Mouse (Mus musculus): ENCODE measurements around the gene Med22.
A peak's percentile ranks its signal among the peaks of the same experiment; 100 is the strongest.
"Not testable (repeated sequence)": the region's sequence is repeated elsewhere in the genome, so short reads cannot be mapped to it uniquely, and the experiment has no call there.

The Med22 gene

GRCm38 (mm10) chr2:26915927-26916728 is 5.7 kb upstream of the Med22 start, which contains the start of the genes Surf2 and Surf1:
Gene Surf2 (plus strand): TSS chr2:26916367.
Gene Surf1 (minus strand): TSS chr2:26916530.
- peak; percentile 74 for DNase-seq (ENCODE audit: low spot score)

- no peak for DNase-seq (ENCODE audit: low spot score)
Observed at GRCm38 (mm10) chr2:26914148-26914941, 3.9 kb upstream of the Med22 start.

GRCm38 (mm10) chr2:26913416-26914147 is 3.1 kb upstream of the Med22 start:
- no peak for DNase-seq (ENCODE audit: low spot score)

GRCm38 (mm10) chr2:26912253-26912770 is 1.8 kb upstream of the Med22 start:
- DNase-seq (ENCODE audit: low spot score), result no peak

- peak; percentile 73 for DNase-seq (ENCODE audit: low spot score)
Observed at GRCm38 (mm10) chr2:26910994-26911765, 703 bp upstream of the Med22 start.

- DNase-seq (ENCODE audit: low spot score), result no peak
Observed at GRCm38 (mm10) chr2:26909387-26909784, 1.1 kb downstream of the Med22 start.

- no peak for DNase-seq (ENCODE audit: low spot score)
Observed at GRCm38 (mm10) chr2:26908710-26909386, 1.6 kb downstream of the Med22 start.

- DNase-seq (ENCODE audit: low spot score), result no peak
Observed at GRCm38 (mm10) chr2:26907109-26907508, 3.4 kb downstream of the Med22 start.

GRCm38 (mm10) chr2:26906431-26906830 is 4.0 kb downstream of the Med22 start:
- DNase-seq (ENCODE audit: low spot score), result no peak

GRCm38 (mm10) chr2:26905936-26906335 is 4.5 kb downstream of the Med22 start:
- no peak for DNase-seq (ENCODE audit: low spot score)

- no peak for DNase-seq (ENCODE audit: low spot score)
Observed at GRCm38 (mm10) chr2:26903311-26903710, 7.2 kb downstream of the Med22 start.

- peak; percentile 95 for DNase-seq (ENCODE audit: low spot score)
Observed at GRCm38 (mm10) chr2:26902467-26903220, 7.8 kb downstream of the Med22 start, which contains the start of gene Surf6. Gene Surf6 (minus strand): TSS chr2:26902879.

- DNase-seq (ENCODE audit: low spot score), result no peak
Observed at GRCm38 (mm10) chr2:26901834-26902400, 8.6 kb downstream of the Med22 start.

GRCm38 (mm10) chr2:26900731-26901130 is 9.7 kb downstream of the Med22 start:
- DNase-seq (ENCODE audit: low spot score), result no peak

GRCm38 (mm10) chr2:26895898-26896297 is 14.6 kb downstream of the Med22 start:
- DNase-seq (ENCODE audit: low spot score), result no peak

- not testable (repeated sequence) for DNase-seq (ENCODE audit: low spot score)
Observed at GRCm38 (mm10) chr2:26886170-26886569, 24.3 kb downstream of the Med22 start.

GRCm38 (mm10) chr2:26885541-26885940 is 24.9 kb downstream of the Med22 start:
- not testable (repeated sequence) for DNase-seq (ENCODE audit: low spot score)

- DNase-seq (ENCODE audit: low spot score), result no peak
Observed at GRCm38 (mm10) chr2:26878571-26878970, 31.9 kb downstream of the Med22 start.

GRCm38 (mm10) chr2:26870666-26871065 is 39.8 kb downstream of the Med22 start:
- DNase-seq (ENCODE audit: low spot score), result no peak

- DNase-seq (ENCODE audit: low spot score), result no peak
Observed at GRCm38 (mm10) chr2:26864879-26865278, 45.6 kb downstream of the Med22 start, which contains the start of gene Abo. Gene Abo (minus strand): TSS chr2:26864979.
